Mouse (Mus musculus) small intestine, adult 2 months (tissue): ENCODE results near the gene Fam241b. TPM values are rescaled to one million over a fixed set of nuclear protein-coding genes. Genes with fewer than 3 reads are reported as not detected.
"Not testable (repeated sequence)": the region's sequence is repeated elsewhere in the genome, so short reads cannot be mapped to it uniquely, and the experiment has no call there.

ENCODE experiments used
- H3K27ac ChIP-seq: fragments of 200-500 bp; 2 replicates; pipeline ENCODE4 v1.5.1; 2012; ENCODE audit warnings: low read depth, low read length, control low read depth, inconsistent platforms; ENCODE audit not compliant: insufficient read depth
- H3K27me3 ChIP-seq: fragments of 200-500 bp; 2 replicates; pipeline ENCODE4 v1.6.1; 2012; ENCODE audit warnings: mild to moderate bottlenecking, moderate library complexity, low read length, inconsistent platforms; ENCODE audit not compliant: control insufficient read depth, insufficient read depth
- H3K36me3 ChIP-seq: fragments of 200-500 bp; 2 replicates; pipeline ENCODE4 v1.6.1; 2012; ENCODE audit warnings: mild to moderate bottlenecking, low read length, control low read depth, inconsistent platforms; ENCODE audit not compliant: control insufficient read depth, insufficient read depth
- H3K4me1 ChIP-seq: fragments of 200-500 bp; 2 replicates; pipeline ENCODE4 v1.6.1; 2012; ENCODE audit warnings: low read length, inconsistent platforms, mixed read lengths; ENCODE audit not compliant: control insufficient read depth, insufficient read depth, insufficient read length
- H3K4me3 ChIP-seq: fragments of 200-500 bp; 2 replicates; pipeline ENCODE4 v1.5.1; 2012; ENCODE audit warnings: low read depth, mild to moderate bottlenecking, control low read depth, inconsistent platforms, low read length, moderate library complexity
- CTCF ChIP-seq: fragments of 200-500 bp; IDR thresholded peaks from 2 replicates; pipeline ENCODE4 v1.5.1; 2012; ENCODE audit warnings: low read depth, mild to moderate bottlenecking, control low read depth, inconsistent platforms, low read length, moderate library complexity, mixed read lengths; ENCODE audit not compliant: insufficient replicate concordance, insufficient read length; ENCODE audit errors: extremely low read depth
- POLR2A ChIP-seq: fragments of 200-500 bp; IDR thresholded peaks from 2 replicates; pipeline ENCODE4 v1.6.1; 2012; ENCODE audit warnings: low read depth, mild to moderate bottlenecking, control low read depth, inconsistent platforms, low read length, moderate library complexity
- WGBS: fragments of 180-500 bp; shearing (Covaris S2); methylation state at CpG from one replicate; pipeline ENCODE4 v1.1.7; 2018; 5-methylcytosine and 5-hydroxymethylcytosine counted together
- polyA plus RNA-seq: library from polyadenylated mRNA; depleted of rRNA; stranded (reverse); fragments of >200 nt; gene quantifications from 2 replicates; pipeline ENCODE4 v1.2.3, GENCODE M21; 2012

Gene Fam241b
- polyA plus RNA-seq, 1 experiment = 11.1 TPM

DNA sequence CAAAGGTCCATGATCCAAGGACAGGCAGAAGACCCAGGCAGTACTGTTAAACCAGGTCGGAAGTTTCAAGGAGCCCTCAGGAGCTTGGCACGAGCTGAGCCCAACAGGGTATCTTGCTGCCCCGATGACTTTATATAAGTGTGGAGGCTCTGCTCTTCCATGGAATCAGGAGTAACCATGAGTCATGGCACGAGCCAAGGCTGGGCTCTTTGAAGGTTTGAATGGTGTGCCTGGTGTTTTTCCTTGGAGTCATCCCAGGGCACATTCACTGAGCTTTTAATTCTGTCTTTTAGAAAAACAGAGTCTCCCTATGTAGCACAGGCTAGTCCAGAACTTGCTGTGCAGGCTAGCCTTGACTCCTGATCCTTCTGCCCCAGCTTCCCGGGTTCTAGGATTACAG, 55.3 kb downstream of the Fam241b start:
- TF ChIP-seq POLR2A (no peak), CTCF (no peak)
- Histone ChIP-seq H3K4me3 (no peak overlapping the region), H3K4me1 (no peaks in the 10 kb centered on the region), H3K27me3 (no peaks in the 10 kb centered on the region), H3K27ac (no peak overlapping the region), H3K36me3 (no peaks in the 10 kb centered on the region)
- WGBS = 74% methylated on average over 5 of the region's 5 CpGs

DNA sequence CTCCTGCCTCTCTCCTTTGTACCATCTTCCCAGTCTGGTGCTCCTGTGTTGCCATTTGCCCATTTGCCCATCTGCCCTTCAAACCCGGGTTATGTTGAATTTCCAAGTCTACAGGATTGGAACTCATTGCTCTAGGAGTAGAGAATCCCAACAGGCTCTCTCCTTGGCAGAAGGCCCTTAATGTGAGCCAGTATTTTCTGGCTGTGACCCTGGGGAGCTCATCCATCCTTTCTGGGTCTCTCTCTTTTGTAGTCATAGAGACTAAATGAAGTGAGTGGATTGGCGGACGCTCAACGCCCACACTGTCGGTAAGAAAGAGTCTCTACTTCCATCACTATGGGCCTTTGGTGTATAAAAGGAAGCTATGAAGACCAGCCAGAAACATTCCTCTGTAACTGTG, 56.9 kb downstream of the Fam241b start:
- Histone ChIP-seq H3K4me3 (no peak overlapping the region), H3K27me3 (no peaks in the 10 kb centered on the region), H3K27ac (no peak overlapping the region), H3K4me1 (no peaks in the 10 kb centered on the region), H3K36me3 (no peaks in the 10 kb centered on the region)
- WGBS = 89% methylated on average over 5 of the region's 5 CpGs
- TF ChIP-seq POLR2A = no peak
- TF ChIP-seq CTCF = no peak

DNA sequence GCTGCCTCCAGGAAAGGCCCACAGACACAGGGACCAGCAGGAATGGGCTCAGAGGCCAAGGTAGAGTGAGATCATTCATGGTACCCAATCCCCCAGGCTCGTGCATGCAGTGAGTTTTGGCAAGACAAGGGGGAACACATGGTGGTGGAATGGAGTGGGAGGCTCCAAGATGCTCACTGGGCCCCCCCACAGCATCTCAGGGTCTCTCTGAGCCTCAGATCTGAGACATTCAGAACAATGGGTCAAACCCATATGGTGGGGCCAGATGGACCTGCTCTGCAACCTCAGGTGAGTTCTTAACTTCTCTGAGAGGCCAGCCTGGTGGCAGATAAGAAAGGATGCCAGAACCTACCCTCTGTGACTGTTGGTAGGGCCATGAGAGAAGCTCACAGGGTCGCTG, 57.7 kb downstream of the Fam241b start:
- no peak overlapping the region for H3K27ac ChIP-seq
- TF ChIP-seq POLR2A = no peak
- no peak for TF ChIP-seq CTCF
- no peak overlapping the region for H3K4me3 ChIP-seq
- 46% methylated on average over 2 of the region's 2 CpGs for WGBS
- no peaks in the 10 kb centered on the region for H3K36me3 ChIP-seq
- no peaks in the 10 kb centered on the region for H3K4me1 ChIP-seq
- no peaks in the 10 kb centered on the region for H3K27me3 ChIP-seq

DNA sequence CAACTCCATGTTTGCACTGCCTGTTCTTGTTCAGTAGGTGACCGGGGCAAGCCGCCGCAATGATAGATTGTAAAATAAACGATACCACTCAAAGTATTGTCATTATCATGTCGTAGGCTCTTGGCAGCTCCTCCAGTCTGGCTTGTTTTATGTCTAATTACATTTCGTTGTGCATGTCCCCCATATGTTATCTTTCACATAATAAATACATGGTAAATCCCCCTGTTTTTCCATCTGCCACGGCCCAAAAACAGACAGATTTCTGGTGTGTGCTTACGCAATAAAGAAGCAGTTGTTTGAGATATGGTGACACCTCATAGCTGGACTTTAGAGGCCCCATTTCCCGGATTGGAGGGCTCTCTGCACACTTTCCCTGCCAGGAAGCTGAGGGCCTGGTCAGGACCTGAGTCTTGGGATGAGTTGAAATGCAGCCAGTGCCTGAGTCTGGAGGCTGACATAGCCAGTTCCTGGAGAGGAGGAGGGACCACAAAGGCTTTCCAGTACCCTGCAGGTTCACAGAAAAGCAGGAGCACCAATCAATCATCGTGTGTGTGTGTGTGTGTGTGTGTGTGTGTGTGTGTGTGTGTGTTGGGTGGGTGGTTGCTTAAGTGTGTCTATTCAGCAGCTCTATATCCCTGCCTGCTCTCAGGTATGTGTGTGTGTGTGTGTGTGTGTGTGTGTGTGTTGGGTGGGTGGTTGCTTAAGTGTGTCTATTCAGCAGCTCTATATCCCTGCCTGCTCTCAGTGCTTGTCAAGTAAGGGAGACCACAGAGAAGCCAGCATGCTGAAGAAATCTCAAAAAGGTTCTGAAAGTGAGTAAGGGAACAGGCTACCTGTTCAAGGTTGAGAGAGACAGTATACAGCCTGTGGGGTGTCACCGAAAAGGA, 67.2 kb downstream of the Fam241b start:
- WGBS = 35% methylated on average over 11 of the region's 11 CpGs
- Histone ChIP-seq H3K4me1 (no peaks in the 10 kb centered on the region), H3K27ac (no peak overlapping the region), H3K27me3 (no peaks in the 10 kb centered on the region), H3K36me3 (no peaks in the 10 kb centered on the region), H3K4me3 (no peak overlapping the region)
- TF ChIP-seq CTCF (no peak), POLR2A (no peak)

DNA sequence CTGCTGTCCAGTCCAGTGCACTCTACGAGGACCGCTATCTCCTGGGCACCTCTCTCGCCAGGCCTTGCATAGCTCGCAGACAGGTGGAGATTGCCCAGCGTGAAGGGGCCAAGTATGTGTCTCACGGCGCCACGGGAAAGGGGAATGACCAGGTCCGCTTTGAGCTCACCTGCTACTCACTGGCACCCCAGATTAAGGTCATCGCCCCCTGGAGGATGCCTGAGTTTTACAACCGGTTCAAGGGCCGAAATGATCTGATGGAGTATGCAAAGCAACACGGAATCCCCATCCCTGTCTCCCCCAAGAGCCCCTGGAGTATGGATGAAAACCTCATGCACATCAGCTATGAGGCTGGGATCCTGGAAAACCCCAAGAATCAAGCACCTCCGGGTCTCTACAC, 72.4 kb downstream of the Fam241b start:
- not testable (repeated sequence) for H3K4me1 ChIP-seq, H3K27ac ChIP-seq, H3K36me3 ChIP-seq, H3K27me3 ChIP-seq, H3K4me3 ChIP-seq
- WGBS = 88% methylated on average over 14 of the region's 14 CpGs

DNA sequence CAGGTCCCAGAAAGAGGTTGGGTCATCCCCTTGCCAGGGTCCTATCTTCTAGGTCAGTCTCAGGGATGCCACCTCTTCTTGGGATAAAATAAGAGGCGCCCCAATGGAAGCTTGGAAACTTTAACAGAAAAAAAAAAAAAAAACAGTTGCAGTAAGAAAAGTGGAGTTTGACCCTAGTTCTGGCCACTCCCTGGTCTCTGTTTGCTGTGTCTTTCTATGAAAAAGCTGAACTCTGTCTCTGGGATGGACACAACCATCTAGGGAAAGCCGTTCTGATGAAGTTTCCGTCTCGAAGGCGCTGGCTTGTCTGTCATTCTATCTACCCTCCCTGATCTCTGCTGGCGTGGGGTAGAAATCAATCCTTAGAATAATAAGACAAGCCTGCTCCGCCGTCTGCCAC, 73.1 kb downstream of the Fam241b start:
- H3K27me3 ChIP-seq = no peaks in the 10 kb centered on the region
- 30% methylated on average over 8 of the region's 8 CpGs for WGBS
- no peak for TF ChIP-seq POLR2A
- TF ChIP-seq CTCF = no peak
- H3K27ac ChIP-seq = no peak overlapping the region
- H3K4me1 ChIP-seq = peaks cover 3% of the 10 kb centered on the region; the same call in 1 of the 2 replicates
- H3K4me3 ChIP-seq = no peak overlapping the region
- H3K36me3 ChIP-seq = no peaks in the 10 kb centered on the region

DNA sequence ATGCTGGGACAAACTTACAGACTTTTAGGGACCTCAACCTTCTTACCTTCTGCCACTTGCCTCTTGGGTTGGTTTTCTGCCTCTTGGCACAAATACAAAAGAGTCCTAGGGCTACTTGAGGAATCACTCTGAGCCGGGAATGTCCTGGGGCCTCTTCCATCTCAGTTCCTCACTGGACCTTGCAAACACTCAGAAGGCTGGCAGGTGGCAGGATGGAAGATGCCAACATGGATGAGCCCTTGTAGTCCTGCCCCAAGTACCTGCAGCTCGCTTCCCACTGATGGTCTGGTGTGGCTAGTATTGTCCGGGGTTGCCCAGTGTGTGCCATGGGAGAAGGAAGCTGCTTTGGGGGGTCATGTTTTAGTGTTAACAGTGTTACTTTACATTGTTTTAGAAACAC, 73.8 kb downstream of the Fam241b start:
- TF ChIP-seq CTCF (no peak), POLR2A (no peak)
- Histone ChIP-seq H3K27me3 (no peaks in the 10 kb centered on the region), H3K4me1 (peaks cover 8% of the 10 kb centered on the region)

More for the DNA sequence above, 73.8 kb downstream of the Fam241b start:
- H3K4me3 ChIP-seq = no peak overlapping the region
- H3K36me3 ChIP-seq = no peaks in the 10 kb centered on the region
- H3K27ac ChIP-seq = no peak overlapping the region
- WGBS = 94% methylated on average over 3 of the region's 3 CpGs
